Mouse (Mus musculus): ENCODE data around the gene Slc4a11.

- TF ChIP-seq POLR2A (IDR thresholded peaks at IDR 0.05; ENCODE audit: insufficient read depth, low read depth, low read length) (no peak), CTCF (IDR thresholded peaks at IDR 0.05; ENCODE audit: insufficient read depth, low read depth, low read length) (no peak)
Measured at GRCm38 (mm10) chr2:130655660-130656339, 41.5 kb downstream of the Slc4a11 start.
